Mouse (Mus musculus): ENCODE measurements at regions not wholly inside any gene's neighbourhood (a gene's known extent, or its start where the extent isn't known, plus 50 kb on each side); places are given as distances from the start of the nearest gene placed in this dataset.
"Not testable (repeated sequence)": the region's sequence is repeated elsewhere in the genome, so short reads cannot be mapped to it uniquely, and the experiment has no call there.

GRCm38 (mm10) chr11:45389243-45390146, 462.4 kb upstream of the Clint1 start:
- WGBS: 64% methylated on average over 11 of the region's 11 CpGs
- no peaks in the 10 kb centered on the region for H3K27me3 ChIP-seq (ENCODE audit: control insufficient read depth, insufficient read depth, low read length)
- ATAC-seq (ENCODE audit: insufficient number of reproducible peaks, insufficient read depth, low FRiP score, low read depth): no peak
- H3K4me1 ChIP-seq (ENCODE audit: control insufficient read depth, insufficient read depth, low read length): no peaks in the 10 kb centered on the region
- no peaks in the 10 kb centered on the region for H3K9me3 ChIP-seq (ENCODE audit: control insufficient read depth, low read depth, low read length)
- no peak overlapping the region for H3K4me3 ChIP-seq (ENCODE audit: low read depth, low read length)
- no peak overlapping the region for H3K27ac ChIP-seq (ENCODE audit: low read length)
- no peak overlapping the region for H3K9ac ChIP-seq (replicated peaks; ENCODE audit: low read depth, low read length)
- no peak overlapping the region for H3K4me2 ChIP-seq (replicated peaks; ENCODE audit: low read depth, low read length)
- no peaks in the 10 kb centered on the region for H3K36me3 ChIP-seq (ENCODE audit: control insufficient read depth, insufficient read depth, low read length)

- no peaks in the 10 kb centered on the region for H3K36me3 ChIP-seq (ENCODE audit: control insufficient read depth, insufficient read depth, low read length)
- no peaks in the 10 kb centered on the region for H3K9me3 ChIP-seq (ENCODE audit: control insufficient read depth, low read depth, low read length)
- H3K27ac ChIP-seq (ENCODE audit: low read length): no peak overlapping the region
- no peaks in the 10 kb centered on the region for H3K4me1 ChIP-seq (ENCODE audit: control insufficient read depth, insufficient read depth, low read length)
- H3K4me3 ChIP-seq (ENCODE audit: low read depth, low read length): no peak overlapping the region
- ATAC-seq (ENCODE audit: insufficient number of reproducible peaks, insufficient read depth, low FRiP score, low read depth): no peak
- no peak overlapping the region for H3K4me2 ChIP-seq (replicated peaks; ENCODE audit: low read depth, low read length)
- 40% methylated on average over 3 of the region's 3 CpGs for WGBS
- no peak overlapping the region for H3K9ac ChIP-seq (replicated peaks; ENCODE audit: low read depth, low read length)
- no peaks in the 10 kb centered on the region for H3K27me3 ChIP-seq (ENCODE audit: control insufficient read depth, insufficient read depth, low read length)
Observed at GRCm38 (mm10) chr11:45396009-45396408, 455.8 kb upstream of the Clint1 start.

- Histone ChIP-seq H3K4me2 (replicated peaks; ENCODE audit: low read depth, low read length) (no peak overlapping the region), H3K27me3 (ENCODE audit: control insufficient read depth, insufficient read depth, low read length) (no peaks in the 10 kb centered on the region), H3K4me1 (ENCODE audit: control insufficient read depth, insufficient read depth, low read length) (no peaks in the 10 kb centered on the region), H3K9ac (replicated peaks; ENCODE audit: low read depth, low read length) (no peak overlapping the region), H3K9me3 (ENCODE audit: control insufficient read depth, low read depth, low read length) (no peaks in the 10 kb centered on the region), H3K4me3 (ENCODE audit: low read depth, low read length) (no peak overlapping the region), H3K36me3 (ENCODE audit: control insufficient read depth, insufficient read depth, low read length) (no peaks in the 10 kb centered on the region), H3K27ac (ENCODE audit: low read length) (no peak overlapping the region)
- 52% methylated on average over 6 of the region's 6 CpGs for WGBS
- ATAC-seq (ENCODE audit: insufficient number of reproducible peaks, insufficient read depth, low FRiP score, low read depth): no peak
Observed at GRCm38 (mm10) chr11:45398188-45398587, 453.7 kb upstream of the Clint1 start.

- H3K4me3 ChIP-seq (ENCODE audit: low read depth, low read length): no peak overlapping the region
Observed at GRCm38 (mm10) chr11:45404377-45405029, 447.3 kb upstream of the Clint1 start.

GRCm38 (mm10) chr11:45424066-45424465, 427.8 kb upstream of the Clint1 start:
- not testable (repeated sequence) for H3K36me3 ChIP-seq (ENCODE audit: control insufficient read depth, insufficient read depth, low read length); H3K4me1 ChIP-seq (ENCODE audit: control insufficient read depth, insufficient read depth, low read length); H3K27ac ChIP-seq (ENCODE audit: low read length); H3K9me3 ChIP-seq (ENCODE audit: control insufficient read depth, low read depth, low read length); H3K4me2 ChIP-seq (replicated peaks; ENCODE audit: low read depth, low read length); ATAC-seq (ENCODE audit: insufficient number of reproducible peaks, insufficient read depth, low FRiP score, low read depth); H3K9ac ChIP-seq (replicated peaks; ENCODE audit: low read depth, low read length); H3K4me3 ChIP-seq (ENCODE audit: low read depth, low read length); H3K27me3 ChIP-seq (ENCODE audit: control insufficient read depth, insufficient read depth, low read length)

More at GRCm38 (mm10) chr11:45404377-45405029, 447.3 kb upstream of the Clint1 start:
- H3K4me2 ChIP-seq (replicated peaks; ENCODE audit: low read depth, low read length): no peak overlapping the region
- no peaks in the 10 kb centered on the region for H3K4me1 ChIP-seq (ENCODE audit: control insufficient read depth, insufficient read depth, low read length)
- WGBS: 43% methylated on average over 10 of the region's 10 CpGs
- H3K9me3 ChIP-seq (ENCODE audit: control insufficient read depth, low read depth, low read length): no peaks in the 10 kb centered on the region
- H3K9ac ChIP-seq (replicated peaks; ENCODE audit: low read depth, low read length): no peak overlapping the region
- no peak for ATAC-seq (ENCODE audit: insufficient number of reproducible peaks, insufficient read depth, low FRiP score, low read depth)
- no peaks in the 10 kb centered on the region for H3K36me3 ChIP-seq (ENCODE audit: control insufficient read depth, insufficient read depth, low read length)
- no peaks in the 10 kb centered on the region for H3K27me3 ChIP-seq (ENCODE audit: control insufficient read depth, insufficient read depth, low read length)
- H3K27ac ChIP-seq (ENCODE audit: low read length): no peak overlapping the region

- no peaks in the 10 kb centered on the region for H3K36me3 ChIP-seq (ENCODE audit: control insufficient read depth, insufficient read depth, low read length)
- H3K4me2 ChIP-seq (replicated peaks; ENCODE audit: low read depth, low read length): no peak overlapping the region
- H3K9ac ChIP-seq (replicated peaks; ENCODE audit: low read depth, low read length): no peak overlapping the region
- H3K4me1 ChIP-seq (ENCODE audit: control insufficient read depth, insufficient read depth, low read length): no peaks in the 10 kb centered on the region
- no peak overlapping the region for H3K4me3 ChIP-seq (ENCODE audit: low read depth, low read length)
- H3K27ac ChIP-seq (ENCODE audit: low read length): no peak overlapping the region
- WGBS: 57% methylated on average over 3 of the region's 3 CpGs
- ATAC-seq (ENCODE audit: insufficient number of reproducible peaks, insufficient read depth, low FRiP score, low read depth): no peak
- H3K27me3 ChIP-seq (ENCODE audit: control insufficient read depth, insufficient read depth, low read length): no peaks in the 10 kb centered on the region
- no peaks in the 10 kb centered on the region for H3K9me3 ChIP-seq (ENCODE audit: control insufficient read depth, low read depth, low read length)
Observed at GRCm38 (mm10) chr11:45440937-45441720, 410.7 kb upstream of the Clint1 start.

- H3K4me3 ChIP-seq (ENCODE audit: low read depth, low read length): no peak overlapping the region
- 0 out of 2 replicates have a peak, but pooled peaks cover 3% of the 10 kb centered on the region for H3K9me3 ChIP-seq (ENCODE audit: control insufficient read depth, low read depth, low read length)
Observed at GRCm38 (mm10) chr11:45446512-45446911, 405.3 kb upstream of the Clint1 start.

GRCm38 (mm10) chr11:45454234-45454633, 397.6 kb upstream of the Clint1 start:
- Histone ChIP-seq H3K27ac (ENCODE audit: low read length) (no peak overlapping the region), H3K4me2 (replicated peaks; ENCODE audit: low read depth, low read length) (no peak overlapping the region), H3K27me3 (ENCODE audit: control insufficient read depth, insufficient read depth, low read length) (no peaks in the 10 kb centered on the region), H3K9ac (replicated peaks; ENCODE audit: low read depth, low read length) (no peak overlapping the region), H3K4me1 (ENCODE audit: control insufficient read depth, insufficient read depth, low read length) (no peaks in the 10 kb centered on the region), H3K9me3 (ENCODE audit: control insufficient read depth, low read depth, low read length) (no peaks in the 10 kb centered on the region), H3K36me3 (ENCODE audit: control insufficient read depth, insufficient read depth, low read length) (no peaks in the 10 kb centered on the region), H3K4me3 (ENCODE audit: low read depth, low read length) (no peak overlapping the region)
- ATAC-seq (ENCODE audit: insufficient number of reproducible peaks, insufficient read depth, low FRiP score, low read depth): no peak
- WGBS: 87% methylated on average over 5 of the region's 5 CpGs

More at GRCm38 (mm10) chr11:45446512-45446911, 405.3 kb upstream of the Clint1 start:
- ATAC-seq (ENCODE audit: insufficient number of reproducible peaks, insufficient read depth, low FRiP score, low read depth): no peak
- no peaks in the 10 kb centered on the region for H3K27me3 ChIP-seq (ENCODE audit: control insufficient read depth, insufficient read depth, low read length)
- 74% methylated on average over 2 of the region's 2 CpGs for WGBS
- no peak overlapping the region for H3K4me2 ChIP-seq (replicated peaks; ENCODE audit: low read depth, low read length)
- no peak overlapping the region for H3K27ac ChIP-seq (ENCODE audit: low read length)
- no peak overlapping the region for H3K9ac ChIP-seq (replicated peaks; ENCODE audit: low read depth, low read length)
- H3K36me3 ChIP-seq (ENCODE audit: control insufficient read depth, insufficient read depth, low read length): no peaks in the 10 kb centered on the region
- no peaks in the 10 kb centered on the region for H3K4me1 ChIP-seq (ENCODE audit: control insufficient read depth, insufficient read depth, low read length)

All from stomach, embryonic 14.5 days (tissue).